Mouse (Mus musculus): ENCODE results near the gene Dock8. TPM values are rescaled to one million over a fixed set of nuclear protein-coding genes. Genes with fewer than 3 reads are reported as not detected.

Dock8 gene
- total RNA-seq, 2 experiments from 2014 or later, result 1.5 to 2.1 TPM

- no peak for DNase-seq (ENCODE audit: low spot score)
Observed at GRCm38 (mm10) chr19:25247858-25248552, 248.7 kb downstream of the Dock8 start.

GRCm38 (mm10) chr19:25249230-25249629 lies 249.9 kb downstream of the Dock8 start:
- DNase-seq (ENCODE audit: low spot score), result no peak

- no peak for DNase-seq (ENCODE audit: low spot score)
Observed at GRCm38 (mm10) chr19:25251610-25252140, 252.3 kb downstream of the Dock8 start.

Other genes with a start within 250 kb of the Dock8 start
- 10 to 100 TPM; 14.2 to 19.3 TPM for gene Pgm5, start 137.7 kb upstream of the Dock8 start, total RNA-seq (2021)
- 100 to 1,000 TPM; 441 to 524 TPM for gene Gm10053, start 123.8 kb upstream of the Dock8 start, total RNA-seq (2021)
- not detected for gene Foxd4, start 98.3 kb upstream of the Dock8 start, total RNA-seq (2021)
- gene Cbwd1, start 37.9 kb upstream of the Dock8 start, total RNA-seq (2021), result 10 to 100 TPM; 16.4 to 17.7 TPM
- gene Kank1, start 237.4 kb downstream of the Dock8 start, total RNA-seq (2021), result 10 to 100 TPM; 21.8 to 25.8 TPM

Data from gastrocnemius, adult 18-20 months (tissue).